Mouse (Mus musculus) spleen, postnatal 36 days (tissue): ENCODE data around the gene Dgkg.

Experiments
- DNase-seq, 2 experiments: peaks; one replicate each; pipeline ENCODE4 v3.0.0; 2022; ENCODE audit warnings: low spot score in 2 of 2, mixed read lengths in 1 of 2

The Dgkg gene

DNA sequence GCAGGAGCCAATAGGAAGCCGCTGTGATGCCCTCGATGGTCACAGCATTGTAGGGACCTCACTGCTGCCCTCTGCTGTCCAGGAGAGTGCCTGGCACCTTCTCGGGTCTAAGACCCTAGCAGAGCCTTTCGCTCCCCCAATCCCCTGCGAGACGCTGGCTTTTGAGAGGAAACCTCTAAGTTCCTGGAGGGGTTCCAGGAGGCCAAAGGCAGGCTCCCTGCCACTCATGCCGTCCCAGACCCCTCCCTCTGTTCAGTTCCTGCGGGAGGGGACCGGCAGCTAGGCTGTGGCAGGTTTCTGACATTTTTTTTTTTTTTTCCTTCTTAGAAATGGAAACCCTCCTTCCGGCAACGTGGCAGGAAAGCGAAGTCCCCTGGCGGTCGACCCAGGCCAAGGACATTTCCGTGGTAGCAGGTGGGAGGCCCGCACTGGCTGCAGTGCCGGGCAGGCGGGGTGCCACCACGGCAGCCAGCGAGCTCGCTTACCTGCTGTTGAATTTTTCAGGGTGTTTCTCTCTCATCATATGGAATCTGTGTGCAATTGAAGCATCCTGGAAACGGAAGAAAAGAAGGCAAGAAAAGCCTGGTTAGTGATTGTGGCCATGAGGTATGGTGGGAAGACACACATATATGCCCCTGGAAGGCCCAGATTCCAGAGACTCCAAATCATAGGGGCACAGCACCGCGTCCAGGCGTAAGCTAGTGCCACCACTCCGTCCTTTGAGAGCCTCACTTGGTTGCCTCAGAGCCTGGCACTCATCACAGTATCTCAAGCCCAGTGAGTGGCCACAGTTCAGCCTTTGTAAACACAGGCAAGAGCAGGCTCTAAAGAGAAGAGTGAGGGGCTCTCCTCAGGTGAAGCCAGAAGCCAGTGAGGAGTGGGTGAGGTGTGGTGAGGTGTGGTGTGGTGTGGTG, 108.6 kb downstream of the Dgkg start:
- peak; percentile 76 to 77 for DNase-seq

DNA sequence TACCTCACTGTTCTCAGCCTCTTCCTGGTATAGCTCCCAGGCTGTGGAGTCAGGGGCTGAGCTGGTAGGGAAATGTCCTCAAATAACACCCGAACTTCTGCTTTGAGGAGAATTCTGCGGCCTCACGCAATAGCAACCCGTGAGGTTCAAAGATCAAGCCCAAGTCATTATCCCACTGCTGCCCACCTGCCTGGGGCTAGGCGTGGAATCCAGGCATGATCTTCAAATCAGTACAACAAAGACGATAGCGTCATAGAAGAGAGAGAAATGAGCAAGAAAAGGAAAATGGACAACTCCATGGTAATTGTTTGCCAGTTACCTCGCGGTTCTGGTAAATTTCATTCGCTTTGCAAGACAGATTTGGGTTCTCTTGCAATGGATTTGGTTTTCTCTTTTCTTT, 109.3 kb downstream of the Dgkg start:
- DNase-seq: peak in 1 of 2 experiments; percentile 10

GRCm38 (mm10) chr16:22545799-22546198, 111.2 kb downstream of the Dgkg start:
- DNase-seq: peak; percentile 43

- peak; percentile 12 to 41 for DNase-seq
Observed at GRCm38 (mm10) chr16:22545016-22545561, 111.9 kb downstream of the Dgkg start.

DNA sequence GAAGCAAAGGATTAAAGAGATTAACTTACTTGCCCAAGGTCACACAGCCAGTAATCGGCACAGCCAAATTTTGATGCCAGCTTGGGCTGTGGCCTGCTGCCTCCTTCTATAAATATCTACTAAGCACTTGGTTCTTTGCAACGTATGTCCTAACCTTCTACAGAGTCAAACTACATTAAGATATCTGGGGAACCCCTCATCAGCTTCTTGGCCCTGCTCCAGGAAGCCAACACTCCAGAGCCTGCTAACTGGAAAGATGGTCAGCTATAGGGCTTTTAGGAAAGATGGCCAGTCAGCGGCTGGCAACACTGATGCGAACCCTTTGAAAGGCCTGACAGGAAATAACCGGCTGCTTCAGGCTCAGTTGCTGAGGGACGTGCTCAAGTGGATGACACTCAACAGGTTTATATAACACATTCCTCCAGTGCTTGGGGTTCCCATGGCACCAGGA, 114.3 kb downstream of the Dgkg start:
- DNase-seq: no peak

DNA sequence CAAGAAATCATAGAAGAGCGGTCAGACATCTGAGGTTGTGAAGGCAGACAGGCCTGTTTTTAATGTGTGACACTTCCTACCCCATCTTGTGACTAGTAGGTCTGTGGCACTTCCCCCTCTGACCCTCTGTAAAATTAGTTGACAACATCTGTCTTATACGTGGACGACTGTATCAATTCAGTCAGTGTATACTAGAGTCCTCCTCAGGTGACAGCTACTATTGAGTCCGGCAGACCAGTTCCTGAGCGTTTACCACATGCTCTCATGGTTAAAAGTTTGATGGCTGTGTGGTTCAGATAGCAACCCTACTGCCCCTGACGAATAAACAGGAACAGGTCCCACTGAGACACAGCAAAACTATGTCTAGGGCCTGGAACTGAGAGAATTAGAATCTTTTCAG, 117.7 kb downstream of the Dgkg start:
- no peak for DNase-seq

- no peak for DNase-seq
Observed at GRCm38 (mm10) chr16:22536581-22537160, 120.3 kb downstream of the Dgkg start.

DNA sequence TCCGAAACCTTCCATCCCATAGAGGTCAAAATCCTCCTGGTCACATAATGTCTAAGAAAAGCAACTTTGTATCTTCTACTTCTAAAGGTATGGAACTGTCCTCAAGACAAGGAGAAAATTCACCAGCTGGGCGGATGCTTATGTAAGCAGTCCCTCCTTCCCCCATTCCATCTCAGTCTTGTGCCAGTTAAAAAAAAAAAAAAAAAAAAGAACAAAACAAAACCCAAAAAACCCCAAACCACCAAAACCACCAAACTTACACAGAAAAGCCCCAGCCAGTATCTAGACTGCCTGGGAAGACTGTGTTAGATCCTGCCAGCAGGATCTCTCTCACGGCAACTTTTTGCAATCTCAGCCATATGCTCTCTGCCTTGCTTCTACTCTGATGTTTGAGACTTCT, 123.9 kb downstream of the Dgkg start:
- no peak for DNase-seq

- DNase-seq: no peak
Observed at GRCm38 (mm10) chr16:22531834-22532233, 125.2 kb downstream of the Dgkg start.

- no peak for DNase-seq
Observed at GRCm38 (mm10) chr16:22531041-22531440, 126.0 kb downstream of the Dgkg start.

DNA sequence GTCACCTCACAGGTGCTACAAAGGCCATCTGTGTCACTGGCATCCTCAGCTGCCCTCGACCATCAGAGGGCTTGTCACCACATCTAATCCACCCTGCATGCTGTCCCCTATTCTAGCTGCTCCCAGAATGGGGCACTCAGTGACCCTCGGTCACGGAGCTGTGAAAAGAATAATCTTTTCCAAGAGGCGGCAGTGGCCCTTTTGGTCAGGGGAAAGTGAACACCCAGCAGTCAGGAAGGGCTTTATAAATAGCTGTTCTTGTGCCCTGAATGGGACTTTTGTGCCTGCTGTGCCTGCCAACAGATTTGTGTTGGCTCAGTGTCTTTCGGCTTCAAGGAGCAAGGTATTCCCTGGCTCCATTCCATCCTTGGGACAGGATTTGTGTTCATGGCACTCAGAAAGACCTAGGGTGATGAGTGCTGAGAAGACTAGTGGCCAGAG, 129.5 kb downstream of the Dgkg start:
- no peak for DNase-seq

GRCm38 (mm10) chr16:22526386-22526785, 130.6 kb downstream of the Dgkg start:
- no peak for DNase-seq

GRCm38 (mm10) chr16:22517431-22518384, 139.3 kb downstream of the Dgkg start:
- peak; percentile 23 to 47 for DNase-seq

- DNase-seq: no peak
Observed at GRCm38 (mm10) chr16:22515476-22515875, 141.5 kb downstream of the Dgkg start.

- DNase-seq: no peak
Observed at GRCm38 (mm10) chr16:22510861-22511637, 146.0 kb downstream of the Dgkg start.

DNA sequence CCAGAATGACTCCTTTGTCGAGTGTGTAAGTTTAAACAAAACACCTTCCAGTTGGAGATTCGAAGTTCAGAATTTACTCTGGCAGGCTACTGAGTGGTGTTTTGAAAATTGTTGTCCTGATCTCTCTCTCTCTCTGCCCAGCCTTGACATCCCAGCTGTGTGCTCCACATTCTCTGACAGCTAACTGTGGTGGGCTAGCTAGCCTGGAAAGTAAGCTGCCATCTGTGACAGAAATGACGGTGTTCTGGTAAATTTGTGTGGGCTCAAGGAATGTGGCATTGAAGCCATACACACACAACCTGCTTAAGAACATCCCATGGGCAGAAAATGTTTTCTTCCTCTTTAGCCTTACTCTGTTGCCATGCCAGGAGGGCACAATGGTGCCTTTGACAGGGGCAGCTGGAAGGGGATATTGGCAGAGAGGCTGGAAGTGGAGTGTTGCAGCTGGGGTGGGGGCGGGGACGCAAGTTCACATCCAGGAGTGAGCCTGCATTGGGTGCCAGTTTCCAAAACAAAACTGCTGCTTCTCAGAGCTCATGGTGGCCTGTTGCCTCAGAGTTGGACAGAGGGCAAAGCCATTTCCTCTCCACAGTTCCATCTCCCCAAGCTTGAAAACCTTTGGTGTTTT, 148.0 kb downstream of the Dgkg start:
- no peak for DNase-seq

DNA sequence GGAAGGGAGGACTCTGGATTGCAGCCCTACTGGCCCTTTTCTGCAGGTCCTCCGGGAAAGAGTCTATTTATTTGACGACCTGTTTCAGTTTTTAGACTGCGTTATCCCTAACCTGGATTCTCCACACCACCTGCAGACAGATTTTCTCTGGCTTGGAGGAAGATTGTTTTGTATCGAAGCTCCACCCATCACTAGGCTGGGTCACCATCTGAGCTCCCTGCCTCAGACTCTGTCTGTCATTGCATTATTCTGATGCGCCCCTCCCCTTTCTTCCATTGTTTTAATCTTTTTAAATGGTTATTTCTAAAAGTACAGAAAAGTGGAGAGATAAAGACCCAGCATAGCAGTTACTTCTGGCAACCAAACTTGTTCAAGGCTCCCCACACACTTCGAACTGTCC, 151.4 kb downstream of the Dgkg start:
- DNase-seq: no peak

DNA sequence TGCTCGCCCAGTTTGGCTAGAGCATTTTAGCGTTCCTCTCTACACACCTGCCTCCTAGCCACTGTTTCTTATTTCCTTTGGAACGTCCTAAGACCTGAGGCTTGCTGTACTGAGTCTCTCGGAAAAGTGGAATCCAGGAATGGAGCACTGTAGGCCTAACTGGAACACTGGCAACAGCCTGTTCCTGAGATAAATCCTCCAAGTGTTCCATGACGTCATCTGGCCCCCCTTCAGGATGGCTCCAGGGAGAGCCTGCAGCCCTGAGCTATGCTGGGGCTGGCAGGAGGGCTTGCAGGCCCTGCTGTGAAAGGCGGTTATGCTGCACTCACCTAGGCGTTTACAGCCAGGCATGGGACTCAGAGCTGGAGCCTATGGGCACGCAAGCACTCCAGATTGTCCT, 152.2 kb downstream of the Dgkg start:
- no peak for DNase-seq

- DNase-seq: no peak
Observed at GRCm38 (mm10) chr16:22504049-22504448, 153.0 kb downstream of the Dgkg start.

GRCm38 (mm10) chr16:22503467-22503866, 153.6 kb downstream of the Dgkg start:
- no peak for DNase-seq
